Mouse (Mus musculus): ENCODE results near the gene Cd46.

The Cd46 gene

DNA sequence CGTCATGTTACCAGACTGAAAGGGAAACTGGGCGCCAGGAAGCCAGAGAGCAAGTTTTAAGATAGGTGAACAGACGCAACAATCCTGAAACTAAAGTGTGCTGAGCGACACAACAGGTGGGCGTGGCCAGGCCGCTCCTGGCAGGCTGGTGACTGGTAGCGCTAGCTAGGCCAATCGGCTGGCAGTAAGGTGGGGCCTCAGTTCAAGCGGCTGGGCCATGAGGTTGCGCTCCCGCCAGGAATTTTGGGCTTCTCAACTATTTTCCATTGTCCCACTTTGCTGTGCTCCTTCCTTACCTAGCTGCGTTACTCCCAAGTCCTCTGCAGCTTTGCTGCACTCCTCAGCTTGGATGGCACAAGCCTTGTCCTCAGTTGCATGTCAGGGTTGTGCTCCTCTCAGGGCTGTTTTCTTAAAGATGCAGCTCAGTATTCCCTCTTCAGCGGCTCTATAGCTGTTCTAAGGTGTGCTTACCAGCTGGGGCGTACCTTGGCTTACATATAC is at the start of gene Cd46:
Gene Cd46, minus strand, starts transcription at position 30 of the 501 bp plus-strand sequence.
- ChIA-PET POLR2A (interaction anchor here in 3 of 4 experiments (1.0 to 2.0 kb wide), 10 partner anchors 9 to 116 kb away, joined by 3 to 13 read pairs (median 4); partner anchors contain the start of gene Cr1l (in 2 of the 3)), CTCF (interaction anchor here in 1 of 4 experiments (1.5 kb wide), 1 partner anchor 116 kb away, joined by 6 read pairs; no protein-coding TSS in a partner anchor)

DNA sequence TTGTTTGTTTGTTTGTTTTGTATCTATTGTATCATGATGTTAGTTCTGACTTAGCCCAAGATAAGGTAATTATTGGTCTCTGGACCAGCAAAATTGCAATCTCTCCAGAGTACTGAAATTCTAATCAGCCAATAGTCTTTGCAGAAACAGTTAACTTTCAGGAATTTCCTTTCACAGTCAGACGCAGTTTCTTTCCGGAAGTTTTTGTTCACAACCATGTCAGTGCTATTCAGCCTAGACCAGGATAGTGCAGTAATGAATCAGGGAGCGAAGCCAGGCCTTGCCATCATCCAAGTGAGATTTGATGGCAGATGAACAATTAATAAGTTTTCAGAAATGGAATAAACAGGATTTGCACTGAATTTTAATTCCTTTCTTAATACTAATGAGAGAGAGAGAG is 40.0 kb upstream of the Cd46 start:
- ChIA-PET POLR2A (interaction anchor here in 3 of 4 experiments (0.5 to 2.6 kb wide), 21 partner anchors 8 to 156 kb away, joined by 3 to 15 read pairs (median 5); partner anchors contain the start of gene Cd46 (in 2 of the 3)), CTCF (interaction anchor here in 1 of 4 experiments (1.4 to 1.7 kb wide), 2 partner anchors 18 to 252 kb away, joined by 3 to 5 read pairs; no protein-coding TSS in a partner anchor)

DNA sequence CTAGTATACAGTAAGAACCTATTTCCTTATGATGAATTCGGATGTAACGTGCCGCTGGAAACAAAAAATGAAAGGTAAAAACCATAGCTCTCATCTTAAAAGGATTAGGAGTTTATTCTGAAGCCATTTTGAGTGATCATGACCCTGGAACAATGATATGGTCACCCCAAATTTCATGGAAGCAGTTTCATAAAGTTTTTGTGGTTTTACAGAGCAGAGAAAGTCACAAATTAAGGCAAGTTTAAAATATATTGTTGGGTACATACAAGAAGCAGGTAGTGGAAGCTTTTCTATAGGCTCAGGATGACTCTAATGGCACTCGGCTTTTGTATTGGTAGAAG is 39.6 kb upstream of the Cd46 start:
- ChIA-PET CTCF (interaction anchor here in 3 of 4 experiments (0.6 to 1.7 kb wide), 6 partner anchors 18 to 252 kb away, joined by 3 to 5 read pairs (median 4); no protein-coding TSS in a partner anchor), POLR2A (interaction anchor here in 3 of 4 experiments (0.5 to 2.6 kb wide), 26 partner anchors 9 to 156 kb away, joined by 3 to 15 read pairs (median 4); partner anchors contain the start of gene Cd46 (in 2 of the 3))

DNA sequence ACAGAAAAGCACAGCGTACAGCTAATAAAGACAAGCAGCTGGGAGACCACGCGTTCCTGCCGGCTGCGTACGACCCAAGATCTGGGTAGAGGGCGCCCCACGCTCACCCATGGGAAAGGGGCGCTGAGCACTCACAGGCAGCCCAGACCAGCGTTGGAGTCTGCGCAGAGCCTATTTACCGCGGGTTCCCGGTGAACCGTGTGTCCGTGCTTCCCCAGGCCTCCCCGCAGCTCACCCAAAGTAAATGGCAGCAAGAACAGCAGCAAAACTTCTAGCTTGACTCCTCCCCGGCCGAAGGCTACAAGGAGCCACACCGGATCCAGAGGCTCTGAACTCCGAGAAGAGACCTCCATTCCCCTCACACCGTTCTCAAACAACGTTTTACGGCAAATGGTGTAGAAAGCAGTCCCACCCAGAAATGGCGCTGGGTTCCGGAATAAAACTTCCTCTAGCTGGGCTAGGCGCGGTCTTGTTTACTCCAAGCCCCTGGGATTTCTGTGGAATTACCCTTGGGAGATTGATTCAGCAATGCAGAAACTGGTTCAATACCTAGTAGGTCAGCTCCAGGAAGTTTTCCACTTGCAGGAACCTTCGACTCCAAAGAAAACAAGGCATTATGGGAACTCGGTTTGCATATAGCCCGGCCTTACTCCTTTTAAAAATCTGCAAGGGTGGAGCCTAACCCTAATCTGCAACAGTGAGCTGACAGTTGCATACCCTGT is 39.1 kb upstream of the Cd46 start, which contains the start of gene Cr1l:
Gene Cr1l, minus strand, starts transcription at position 634 of the 722 bp plus-strand sequence.
- ChIA-PET CTCF (interaction anchor here in 3 of 4 experiments (0.6 to 1.7 kb wide), 7 partner anchors 17 to 252 kb away, joined by 3 to 5 read pairs (median 4); no protein-coding TSS in a partner anchor), POLR2A (interaction anchor here in 3 of 4 experiments (0.5 to 2.6 kb wide), 31 partner anchors 9 to 155 kb away, joined by 3 to 15 read pairs (median 4); partner anchors contain the start of gene Cd46 (in 2 of the 3))

DNA sequence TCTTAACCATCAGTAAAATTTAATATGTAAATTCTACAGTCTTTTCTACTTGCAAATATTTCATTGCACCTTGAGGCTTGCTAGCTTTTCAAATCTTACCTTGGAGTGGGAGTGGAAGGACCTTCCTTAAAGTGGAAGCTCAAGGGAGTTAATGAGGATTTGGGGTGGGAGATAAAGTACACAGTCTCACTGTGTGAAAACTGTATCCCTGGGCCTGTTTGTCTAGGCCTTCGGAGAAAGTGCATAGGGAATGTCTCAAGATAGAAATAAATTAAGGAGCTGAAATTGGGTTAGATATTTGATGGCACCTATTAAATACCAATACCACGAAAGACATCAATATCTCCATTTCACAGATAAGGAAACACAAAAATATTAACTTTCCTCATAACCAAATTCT is 38.4 kb upstream of the Cd46 start:
- CTCF ChIA-PET = interaction anchor here in 2 of 4 experiments (1.2 to 1.7 kb wide), 6 partner anchors 17 to 251 kb away, joined by 3 to 5 read pairs (median 4); no protein-coding TSS in a partner anchor
- POLR2A ChIA-PET = interaction anchor here in 3 of 4 experiments (0.6 to 2.6 kb wide), 20 partner anchors 9 to 154 kb away, joined by 3 to 15 read pairs (median 4); partner anchors contain the start of gene Cd46 (in 2 of the 3)

DNA sequence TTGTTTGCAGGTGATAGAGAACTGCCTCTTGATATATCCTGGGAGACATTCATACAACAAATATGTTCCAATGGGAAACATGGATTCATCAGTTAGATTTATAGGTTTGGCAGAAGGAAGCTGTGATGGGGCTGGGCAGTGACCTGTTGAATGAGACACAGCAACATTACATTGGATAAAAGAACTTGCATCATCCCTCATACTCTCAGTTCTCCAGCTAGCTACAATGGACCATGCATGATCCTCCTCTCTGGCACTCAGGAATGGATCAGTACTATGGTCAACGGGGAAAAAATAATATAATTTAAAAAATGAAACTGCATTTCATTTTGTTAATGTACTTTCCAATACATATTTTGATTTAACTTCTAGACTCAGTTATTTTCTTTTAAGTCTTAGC is 37.8 kb upstream of the Cd46 start:
- CTCF ChIA-PET = interaction anchor here in 1 of 4 experiments (1.4 kb wide), 1 partner anchor 153 kb away, joined by 3 read pairs; no protein-coding TSS in a partner anchor
- POLR2A ChIA-PET = interaction anchor here in 2 of 4 experiments (1.0 to 2.6 kb wide), 3 partner anchors 9 to 154 kb away, joined by 3 to 15 read pairs (median 13); partner anchors contain the start of gene Cd46 (in 1 of the 2)

DNA sequence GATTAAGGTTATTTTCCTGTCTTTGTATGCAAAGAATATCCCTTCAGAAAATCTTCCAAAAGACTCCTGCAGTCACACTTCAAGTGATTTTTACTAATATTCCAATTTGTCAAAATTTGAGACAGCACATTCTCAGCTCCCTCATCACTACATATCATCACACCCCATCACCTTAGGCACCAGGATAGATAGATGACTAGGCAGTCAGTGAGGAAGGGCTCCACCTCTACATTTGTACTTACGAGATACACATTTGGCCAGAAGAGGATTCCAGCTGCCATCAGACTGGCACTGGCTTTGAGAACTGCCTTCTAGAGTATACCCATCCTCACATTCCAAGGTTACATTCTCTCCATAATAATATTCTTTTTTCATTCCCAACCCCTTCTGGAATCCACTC is 22.4 kb upstream of the Cd46 start:
- ChIA-PET POLR2A (interaction anchor here in 2 of 4 experiments (0.9 to 1.8 kb wide), 5 partner anchors 8 to 138 kb away, joined by 3 to 10 read pairs (median 4); partner anchors contain the start of gene Cr1l (in 1 of the 2)), CTCF (interaction anchor here in 1 of 4 experiments (1.2 kb wide), 1 partner anchor 17 kb away, joined by 3 read pairs; the partner anchor contains the start of gene Cr1l)

DNA sequence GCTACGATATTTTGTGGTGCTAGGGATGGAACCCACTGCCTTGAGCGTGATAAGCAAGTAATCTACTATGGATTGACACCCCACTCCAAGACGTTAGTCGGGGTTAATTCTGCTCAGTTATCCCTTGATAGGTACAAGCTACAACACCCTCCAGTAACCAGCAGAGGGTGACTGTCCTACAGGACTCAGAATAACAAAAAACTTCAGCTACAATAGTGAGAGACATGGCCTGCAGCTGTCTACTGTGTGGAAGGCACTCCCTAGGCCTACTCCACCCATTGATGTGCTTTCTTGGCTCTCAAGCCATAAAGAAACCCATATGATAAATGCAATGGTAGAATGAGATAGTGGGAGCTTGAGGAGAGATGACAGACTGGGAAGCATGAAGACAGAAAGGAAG is 21.6 kb upstream of the Cd46 start:
- CTCF ChIA-PET = interaction anchor here in 2 of 4 experiments (0.6 to 1.2 kb wide), 3 partner anchors 17 to 73 kb away, joined by 3 read pairs; partner anchors contain the start of gene Cr1l (in 2 of the 2)

DNA sequence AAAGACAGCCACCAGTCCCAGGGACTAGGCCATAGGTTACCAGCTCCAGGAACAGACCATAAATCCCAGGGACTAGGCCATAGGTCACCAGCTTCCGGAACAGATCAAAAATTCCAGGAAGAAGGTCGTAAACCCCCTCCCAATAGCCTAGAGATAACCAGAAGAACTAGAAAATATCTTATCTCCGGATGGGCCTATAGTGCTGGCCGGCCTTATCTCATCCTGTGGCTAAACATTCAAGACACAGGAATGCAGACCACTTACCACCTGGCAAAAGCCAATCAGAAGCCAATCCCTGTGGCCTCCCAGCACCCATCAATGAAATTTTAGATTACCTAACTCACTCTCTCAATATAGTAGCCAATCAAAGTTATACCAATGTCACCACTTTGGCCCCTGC is 8.6 kb upstream of the Cd46 start:
- POLR2A ChIA-PET = interaction anchor here in 1 of 4 experiments (1.1 kb wide), 1 partner anchor 8 kb away, joined by 3 read pairs; the partner anchor contains the start of gene Cd46
- CTCF ChIA-PET = no interaction called here

More for the DNA sequence above, 21.6 kb upstream of the Cd46 start:
- POLR2A ChIA-PET = interaction anchor here in 2 of 4 experiments (0.9 to 1.8 kb wide), 5 partner anchors 9 to 137 kb away, joined by 3 to 10 read pairs (median 4); partner anchors contain the start of gene Cr1l (in 1 of the 2)

DNA sequence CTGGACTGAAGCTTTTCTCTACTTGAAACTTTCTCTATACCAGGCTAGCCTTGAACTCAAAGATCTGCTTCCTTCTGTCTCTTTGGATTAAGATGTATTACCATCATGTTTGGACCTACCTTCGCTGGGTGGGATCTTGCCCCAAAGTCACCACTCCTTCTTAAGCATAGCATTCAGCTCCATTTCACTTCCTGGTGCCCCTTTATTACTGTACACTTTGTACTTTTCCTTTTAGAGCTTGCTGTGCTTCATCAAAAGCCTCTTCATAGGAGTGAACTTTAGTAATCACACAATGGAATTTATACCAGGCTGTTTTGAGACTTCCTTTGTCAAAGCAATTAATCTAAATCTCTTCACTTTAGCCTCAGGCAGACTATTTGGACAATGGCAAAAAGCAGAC is 6.0 kb upstream of the Cd46 start:
- CTCF ChIA-PET = no interaction called here
- POLR2A ChIA-PET = interaction anchor here in 2 of 4 experiments (0.8 to 1.2 kb wide), 4 partner anchors 33 to 214 kb away, joined by 3 to 4 read pairs (median 3); partner anchors contain the start of gene Cr1l (in 2 of the 2)

DNA sequence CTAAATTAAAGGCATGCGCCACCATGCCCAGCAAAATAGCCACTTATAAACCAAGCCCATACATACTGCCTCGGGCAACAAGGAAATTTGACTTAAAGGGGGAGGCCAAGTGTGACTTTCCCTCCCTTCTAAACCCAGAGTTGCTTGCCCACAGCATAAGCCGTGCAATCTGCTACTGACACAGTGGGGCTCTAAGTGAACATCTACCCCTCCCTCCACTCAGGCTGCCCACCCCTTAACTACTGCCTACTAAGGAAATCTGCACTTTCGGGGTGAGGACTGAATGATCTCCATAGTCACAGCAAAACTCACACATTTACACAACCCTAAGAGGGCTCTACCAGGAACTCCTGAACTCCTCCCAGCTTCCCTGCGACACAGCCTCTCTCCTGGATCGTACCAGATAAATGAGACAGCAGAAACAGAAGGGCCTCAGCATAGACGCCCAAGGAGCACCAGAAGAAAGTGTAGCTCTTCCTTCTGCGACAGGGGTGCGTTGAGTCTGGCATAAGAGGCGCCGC is 290 bp downstream of the Cd46 start:
- CTCF ChIA-PET = interaction anchor here in 1 of 4 experiments (1.5 kb wide), 1 partner anchor 115 kb away, joined by 6 read pairs; no protein-coding TSS in a partner anchor
- POLR2A ChIA-PET = interaction anchor here in 3 of 4 experiments (1.0 to 2.0 kb wide), 10 partner anchors 10 to 115 kb away, joined by 3 to 13 read pairs (median 4); partner anchors contain the start of gene Cr1l (in 2 of the 3)

DNA sequence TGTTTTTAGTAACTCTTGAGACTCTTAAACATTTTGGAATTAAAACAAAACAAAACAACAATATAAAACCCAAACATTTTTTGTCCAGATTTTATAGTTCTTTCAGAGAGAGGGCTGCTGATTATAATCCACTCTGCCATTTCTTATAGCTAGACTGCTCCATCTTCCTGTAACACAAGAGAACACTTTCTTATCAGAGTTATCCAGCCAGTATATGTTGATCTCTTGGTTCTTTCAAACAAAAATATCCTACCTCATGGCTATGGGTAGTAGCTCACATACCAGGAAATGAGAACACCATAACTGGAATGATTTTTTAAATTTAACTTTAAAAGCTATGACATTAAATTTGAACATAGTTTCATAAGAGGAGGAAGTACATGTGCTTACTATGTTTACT is 9.9 kb downstream of the Cd46 start:
- CTCF ChIA-PET = no interaction called here
- POLR2A ChIA-PET = no interaction called here

DNA sequence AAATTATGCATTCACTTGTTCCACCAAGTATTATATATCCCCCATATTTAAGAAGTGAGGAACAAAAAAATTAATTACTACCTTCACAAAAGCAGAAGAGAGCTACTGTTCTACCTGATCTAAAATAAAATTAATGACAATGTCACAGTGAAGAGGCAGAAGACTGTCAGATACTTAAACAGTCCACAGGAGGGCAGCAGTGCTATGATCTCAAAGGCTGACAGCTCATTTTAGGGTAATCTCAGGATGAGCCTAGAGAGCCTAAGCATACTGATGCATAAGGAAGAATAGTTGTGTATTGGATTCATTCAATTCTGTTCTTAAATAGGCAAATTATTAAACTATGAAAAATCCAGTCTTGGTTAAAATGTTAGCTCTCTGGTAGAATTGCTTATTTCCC is 51.6 kb downstream of the Cd46 start:
- ChIA-PET POLR2A (interaction anchor here in 2 of 4 experiments (0.9 to 1.5 kb wide), 5 partner anchors 9 to 91 kb away, joined by 3 to 7 read pairs (median 3); partner anchors contain the start of gene Cr1l (in 1 of the 2)), CTCF (interaction anchor here in 2 of 4 experiments (0.7 to 1.1 kb wide), 3 partner anchors 39 to 73 kb away, joined by 3 to 6 read pairs (median 3); no protein-coding TSS in a partner anchor)

DNA sequence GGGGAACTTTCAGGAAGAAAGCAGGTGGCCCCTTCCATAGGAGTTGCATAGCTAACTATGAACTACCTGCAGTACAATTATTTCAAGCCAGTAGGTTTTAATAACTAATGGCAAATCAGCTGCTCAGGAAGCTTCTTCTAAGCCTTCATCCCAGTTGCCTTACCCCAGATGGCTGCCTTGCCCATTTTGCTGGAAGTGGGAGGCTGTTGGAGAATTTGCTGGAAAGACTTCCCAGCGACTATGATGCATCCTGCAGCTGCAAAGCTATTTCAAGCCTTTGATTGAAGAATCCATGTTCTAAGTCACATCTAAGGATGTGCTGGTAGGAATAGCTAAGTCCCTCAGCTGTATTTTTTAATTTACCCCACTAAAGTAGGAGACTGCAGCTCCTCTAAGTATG is 53.7 kb downstream of the Cd46 start:
- ChIA-PET POLR2A (interaction anchor here in 1 of 4 experiments (1.6 kb wide), 1 partner anchor 10 kb away, joined by 5 read pairs; no protein-coding TSS in a partner anchor), CTCF (no interaction called here)

DNA sequence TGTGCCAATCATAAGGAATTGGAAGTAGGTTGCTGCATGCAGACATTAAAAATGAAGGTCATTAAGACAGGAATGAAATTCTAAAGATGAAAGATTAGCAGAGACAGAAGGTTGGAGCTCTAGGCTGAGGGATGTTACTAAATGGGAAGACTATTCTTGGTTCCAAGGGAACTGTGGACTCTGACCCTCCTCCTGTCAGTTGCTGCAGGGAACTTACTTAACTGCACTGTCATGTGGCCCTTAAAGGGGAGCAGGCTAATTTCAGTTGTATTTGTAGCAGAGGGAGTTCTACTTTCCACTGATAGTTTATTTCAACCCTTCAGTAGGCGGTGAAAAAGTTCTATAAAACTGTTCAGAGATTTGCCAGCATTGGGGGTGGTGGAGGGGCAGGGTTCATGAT is 54.1 kb downstream of the Cd46 start:
- ChIA-PET POLR2A (interaction anchor here in 1 of 4 experiments (1.6 kb wide), 1 partner anchor 10 kb away, joined by 5 read pairs; no protein-coding TSS in a partner anchor), CTCF (no interaction called here)

DNA sequence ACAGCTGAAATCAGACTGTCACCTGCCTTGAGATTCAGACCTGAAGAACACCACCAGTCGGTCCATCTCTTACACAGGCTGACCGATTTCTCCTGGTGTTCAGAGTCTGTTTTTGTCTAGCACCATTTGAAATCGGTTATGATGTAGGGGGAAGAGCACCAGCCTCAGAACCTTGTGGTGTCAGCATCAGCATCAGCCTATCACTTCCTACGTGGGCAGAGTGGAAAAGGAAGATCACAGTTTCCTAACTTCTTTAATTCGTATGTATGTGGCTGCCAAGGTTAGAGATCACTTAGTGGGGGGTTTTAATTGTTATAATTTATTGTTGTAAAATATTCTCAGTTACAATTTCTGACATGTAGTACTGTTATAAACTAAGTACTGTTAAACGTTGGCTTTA is 54.6 kb downstream of the Cd46 start:
- CTCF ChIA-PET = no interaction called here
- POLR2A ChIA-PET = interaction anchor here in 1 of 4 experiments (1.6 kb wide), 1 partner anchor 9 kb away, joined by 5 read pairs; no protein-coding TSS in a partner anchor

DNA sequence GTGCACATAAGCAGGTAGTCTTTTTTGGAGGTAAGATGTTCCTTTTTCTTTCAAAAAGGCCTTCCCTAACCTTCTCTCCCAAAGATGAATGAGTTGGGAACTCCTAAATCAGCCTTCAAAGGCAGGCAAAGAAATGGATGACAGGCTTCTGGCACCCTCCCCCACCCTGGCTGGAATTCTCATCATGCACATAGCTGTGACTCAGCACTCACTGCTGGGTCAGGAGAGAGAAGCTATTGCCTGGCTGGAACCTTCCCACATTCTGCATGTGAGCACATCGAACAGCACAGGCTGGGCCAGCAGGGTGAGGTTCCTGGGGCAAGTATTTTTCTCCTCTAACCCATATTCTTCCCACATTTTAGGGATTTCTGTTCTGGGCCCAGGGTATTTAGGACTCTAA is 58.1 kb downstream of the Cd46 start:
- CTCF ChIA-PET = interaction anchor here in 2 of 4 experiments (0.6 kb wide), 2 partner anchors 8 to 1734 kb away, joined by 3 read pairs; no protein-coding TSS in a partner anchor
- POLR2A ChIA-PET = interaction anchor here in 2 of 4 experiments (0.5 to 1.6 kb wide), 2 partner anchors 17 to 57 kb away, joined by 3 to 4 read pairs; no protein-coding TSS in a partner anchor

DNA sequence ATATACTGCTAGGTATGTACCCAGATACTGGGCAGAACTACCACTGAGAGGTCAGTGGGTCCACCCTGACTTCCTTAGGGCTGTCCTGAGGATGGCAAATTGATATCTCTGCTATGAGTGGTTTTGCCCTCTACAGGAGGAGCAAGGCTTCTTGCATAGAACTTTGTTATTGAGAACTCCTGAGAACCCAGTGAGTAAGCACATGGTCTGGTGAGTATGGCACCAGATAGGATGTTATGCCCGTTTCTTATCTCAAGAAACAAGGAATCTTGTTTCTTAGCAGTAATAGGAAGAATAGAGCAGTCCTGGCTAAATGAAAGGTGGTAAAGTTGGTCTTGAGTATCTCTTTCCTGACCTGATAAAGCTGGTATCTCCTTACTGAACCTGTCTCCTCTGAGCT is 59.3 kb downstream of the Cd46 start:
- ChIA-PET POLR2A (interaction anchor here in 1 of 4 experiments (1.6 kb wide), 1 partner anchor 56 kb away, joined by 4 read pairs; no protein-coding TSS in a partner anchor), CTCF (interaction anchor here in 1 of 4 experiments (0.6 kb wide), 1 partner anchor 201 kb away, joined by 13 read pairs; no protein-coding TSS in a partner anchor)

All from embryonic stem cell, embryonic (primary cell).